Mouse (Mus musculus) activated CD4-positive, CD25-positive, alpha-beta regulatory T cell (primary cell): Measurements from ENCODE around the gene Far1. TPM values are rescaled to one million over a fixed set of nuclear protein-coding genes. Genes with fewer than 3 reads are reported as not detected.

Experiments used
- polyA plus RNA-seq, 2 experiments: library from polyadenylated mRNA; unstranded; fragments of 100-300 nt; shearing (Covaris generic); gene quantifications; one replicate each; pipeline ENCODE4 v1.2.1; 2017

Gene Far1
- 10 to 100 TPM; 63.3 to 75.7 TPM for polyA plus RNA-seq

GRCm38 (mm10) chr7:113513286-113513962, at the start of gene Far1:
Gene Far1 (plus strand): TSS chr7:113513834.

Other genes with a start within 250 kb of the Far1 start
- 10 to 100 TPM; 12.5 to 16.2 TPM for gene Btbd10, start 144.4 kb upstream of the Far1 start, polyA plus RNA-seq
- gene Pth, start 125.3 kb upstream of the Far1 start, polyA plus RNA-seq = under 1 TPM in 1 of 2 experiments, not detected in 1; 0.33 TPM